Mouse (Mus musculus): ENCODE measurements at regions not wholly inside any gene's neighbourhood (a gene's known extent, or its start where the extent isn't known, plus 50 kb on each side); places are given as distances from the start of the nearest gene placed in this dataset.
"Not testable (repeated sequence)": the region's sequence is repeated elsewhere in the genome, so short reads cannot be mapped to it uniquely, and the experiment has no call there.

DNA sequence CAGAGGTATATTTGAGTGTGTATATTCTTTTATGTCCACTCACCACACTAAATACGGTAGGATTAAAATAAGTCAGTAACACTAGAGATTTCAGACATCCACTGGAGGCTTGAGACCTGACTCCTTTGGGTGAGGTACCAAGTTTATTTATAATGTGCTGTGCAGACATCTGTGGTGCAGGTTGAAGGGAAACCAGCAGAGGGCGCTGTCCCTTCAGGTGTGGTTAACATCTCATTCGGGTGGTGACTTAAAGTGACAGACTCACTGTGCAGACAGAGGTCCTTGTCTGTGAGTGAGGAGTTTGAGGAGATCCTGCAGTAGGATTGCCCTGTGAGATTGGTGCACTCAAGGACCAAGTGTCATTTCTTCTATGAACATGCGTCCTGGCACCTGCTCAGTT lies 632.5 kb downstream of the Dad1 start:
- H3K27ac ChIP-seq; H3K4me3 ChIP-seq; DNase-seq (ENCODE audit: low spot score in 2 of 2): not testable (repeated sequence)
- TF ChIP-seq CTCF (conservative IDR thresholded peaks at IDR 0.05), result peak; percentile 28

DNA sequence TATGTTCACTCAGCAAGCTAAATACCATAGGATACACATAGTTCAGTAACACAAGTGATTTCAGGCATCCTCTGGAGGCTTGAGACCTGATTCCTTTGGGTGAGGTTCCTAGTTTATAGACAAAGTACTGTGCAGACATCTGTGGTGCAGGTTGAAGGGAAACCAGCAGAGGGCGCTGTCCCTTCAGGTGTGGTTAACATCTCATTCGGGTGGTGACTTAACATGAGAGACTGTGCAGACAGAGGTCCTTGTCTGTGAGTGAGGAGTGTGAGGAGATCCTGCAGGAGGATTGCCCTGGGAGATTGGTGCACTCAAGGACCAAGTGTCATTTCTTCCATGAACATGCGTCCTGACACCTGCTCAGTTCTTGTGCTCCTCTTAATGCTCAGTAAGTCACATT lies 637.8 kb downstream of the Dad1 start:
- not testable (repeated sequence) for H3K4me3 ChIP-seq; H3K27ac ChIP-seq; DNase-seq (ENCODE audit: low spot score in 2 of 2)
- peak; percentile 23; the same call in 1 of the 2 replicates for TF ChIP-seq CTCF (conservative IDR thresholded peaks at IDR 0.05)

- TF ChIP-seq CTCF (conservative IDR thresholded peaks at IDR 0.05), result peak; percentile 60
Measured at GRCm38 (mm10) chr14:53614341-53614740, 639.6 kb downstream of the Dad1 start.

GRCm38 (mm10) chr14:53599299-53599698 lies 654.6 kb downstream of the Dad1 start:
- not testable (repeated sequence) for H3K4me3 ChIP-seq; H3K27ac ChIP-seq; DNase-seq (ENCODE audit: low spot score in 2 of 2)

More at GRCm38 (mm10) chr14:53614341-53614740, 639.6 kb downstream of the Dad1 start:
- Histone ChIP-seq H3K27ac (no peak overlapping the region), H3K4me3 (no peak overlapping the region)
- peak in 1 of 2 experiments; percentile 27 for DNase-seq (ENCODE audit: low spot score in 2 of 2)

DNA sequence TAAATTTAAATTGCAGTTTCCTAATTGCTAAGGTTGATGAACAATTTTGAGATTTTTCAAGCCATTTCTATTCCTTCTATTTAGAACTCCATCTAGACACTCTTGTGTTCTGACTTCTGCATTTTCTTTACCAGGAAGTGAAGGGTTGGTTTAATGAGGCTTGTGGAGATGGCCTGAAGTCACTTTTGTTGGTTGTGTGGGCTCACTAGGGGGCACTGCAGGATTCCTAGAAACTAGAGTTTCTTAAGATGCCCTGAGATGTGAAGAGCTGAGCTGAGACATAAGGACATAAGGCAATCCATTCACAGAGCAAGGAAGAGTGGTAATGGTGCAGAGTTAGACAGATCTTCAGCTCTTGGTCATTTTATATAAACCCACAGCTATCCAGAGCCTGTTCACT lies 656.6 kb downstream of the Dad1 start:
- not testable (repeated sequence) for DNase-seq (ENCODE audit: low spot score in 2 of 2); H3K4me3 ChIP-seq; H3K27ac ChIP-seq
- peak; percentile 19; the same call in 1 of the 2 replicates for TF ChIP-seq CTCF (conservative IDR thresholded peaks at IDR 0.05)

GRCm38 (mm10) chr14:53590601-53591000 lies 663.3 kb downstream of the Dad1 start:
- peak; percentile 45 for TF ChIP-seq CTCF (conservative IDR thresholded peaks at IDR 0.05)
- DNase-seq (ENCODE audit: low spot score in 2 of 2); H3K27ac ChIP-seq; H3K4me3 ChIP-seq: not testable (repeated sequence)

GRCm38 (mm10) chr14:53582528-53582927 lies 671.4 kb downstream of the Dad1 start:
- H3K27ac ChIP-seq; DNase-seq (ENCODE audit: low spot score in 2 of 2); H3K4me3 ChIP-seq: not testable (repeated sequence)

GRCm38 (mm10) chr14:53581734-53582133 lies 672.2 kb downstream of the Dad1 start:
- not testable (repeated sequence) for DNase-seq (ENCODE audit: low spot score in 2 of 2); H3K4me3 ChIP-seq
- peak; percentile 57 for TF ChIP-seq CTCF (conservative IDR thresholded peaks at IDR 0.05)

DNA sequence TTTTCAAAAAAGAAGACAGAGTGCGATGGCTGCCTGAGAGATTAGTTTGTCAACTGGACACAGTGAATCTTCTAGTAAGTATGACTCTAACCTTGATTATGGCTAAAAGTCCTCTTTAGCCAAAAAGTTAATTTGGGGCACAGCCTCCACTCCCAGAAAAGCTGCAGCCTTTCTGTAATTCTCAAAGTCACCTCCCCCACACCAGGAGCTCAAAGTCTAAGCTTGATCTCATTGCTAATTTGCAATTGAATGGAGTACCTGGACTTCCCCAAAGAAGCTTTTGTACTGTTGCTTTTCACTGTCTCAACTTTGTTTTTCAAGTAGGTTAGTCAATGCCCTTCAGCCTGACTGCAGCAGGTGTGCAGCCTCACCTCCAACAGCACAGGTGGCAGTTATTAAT lies 677.0 kb downstream of the Dad1 start:
- not testable (repeated sequence) for H3K4me3 ChIP-seq; H3K27ac ChIP-seq; DNase-seq (ENCODE audit: low spot score in 2 of 2)

More at GRCm38 (mm10) chr14:53581734-53582133, 672.2 kb downstream of the Dad1 start:
- H3K27ac ChIP-seq, result not testable (repeated sequence)

DNA sequence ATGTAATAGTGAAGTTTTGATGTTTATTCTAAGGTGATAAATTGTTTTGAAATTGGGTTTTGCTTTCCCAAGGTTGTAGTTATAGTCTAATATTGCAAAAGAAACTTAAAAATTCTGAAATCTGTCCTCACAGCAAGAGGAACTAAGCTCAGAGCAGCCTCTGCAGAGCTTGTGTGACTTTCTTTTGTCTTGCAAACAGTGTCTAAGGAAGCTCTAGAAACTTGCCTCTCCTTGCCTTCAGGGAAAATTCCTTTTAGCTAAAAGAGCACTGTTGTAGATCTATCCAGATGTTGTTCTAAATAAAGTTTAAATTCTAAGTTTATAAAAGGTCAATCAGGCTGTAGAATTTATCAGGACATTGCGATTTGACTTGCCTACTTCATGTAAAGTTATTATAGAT lies 681.2 kb downstream of the Dad1 start:
- not testable (repeated sequence) for H3K4me3 ChIP-seq; H3K27ac ChIP-seq; DNase-seq (ENCODE audit: low spot score in 2 of 2)

GRCm38 (mm10) chr14:53562606-53563005 lies 691.3 kb downstream of the Dad1 start:
- H3K27ac ChIP-seq, result no peak overlapping the region
- TF ChIP-seq CTCF (conservative IDR thresholded peaks at IDR 0.05), result no peak
- H3K4me3 ChIP-seq, result no peak overlapping the region
- DNase-seq (ENCODE audit: low spot score in 2 of 2), result no peak

DNA sequence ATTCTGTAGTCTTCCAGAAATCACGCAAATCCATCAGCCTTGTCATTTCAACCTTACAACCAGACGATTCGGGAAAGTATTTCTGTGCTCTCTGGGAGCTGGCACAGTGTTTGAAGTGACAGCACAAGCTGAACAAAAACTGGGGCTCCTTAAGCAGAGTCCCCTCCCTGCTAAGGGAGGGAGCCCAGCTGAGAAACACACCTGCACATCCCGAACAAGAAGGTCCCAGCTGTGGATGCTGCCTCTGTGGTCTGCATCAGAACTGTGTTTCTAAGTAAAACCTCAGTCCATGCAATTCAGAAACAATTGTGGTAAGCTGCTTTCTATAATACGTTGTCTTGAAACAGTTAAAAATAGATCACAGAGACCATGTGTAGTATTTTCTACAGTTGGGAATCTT lies 693.8 kb downstream of the Dad1 start:
- not testable (repeated sequence) for DNase-seq (ENCODE audit: low spot score in 2 of 2); H3K4me3 ChIP-seq; H3K27ac ChIP-seq

DNA sequence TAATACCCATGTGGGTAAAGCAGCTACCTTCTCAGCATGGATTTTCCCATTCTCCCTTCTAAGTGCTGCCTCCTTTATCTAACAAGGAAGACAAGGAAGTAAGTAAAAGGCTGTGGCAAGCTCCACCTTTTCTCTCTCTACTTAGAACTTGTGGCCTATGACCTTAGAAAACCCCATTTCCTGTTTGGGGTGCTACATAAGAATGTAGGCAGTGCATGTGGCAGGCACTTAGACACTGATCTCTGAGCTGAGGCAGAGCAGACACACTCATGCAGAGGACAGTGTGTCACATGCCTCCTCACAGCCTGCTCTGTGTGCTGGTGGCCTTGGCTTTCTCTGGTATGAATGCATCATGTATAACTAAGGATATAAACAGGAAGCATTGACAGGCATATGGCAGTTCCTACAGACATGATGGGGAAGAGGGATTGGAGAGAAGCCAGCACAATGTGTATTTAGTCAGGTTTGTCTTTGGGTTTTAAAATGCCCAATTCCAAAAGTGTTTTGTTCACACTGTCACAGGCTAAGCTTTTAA lies 694.5 kb downstream of the Dad1 start:
- H3K27ac ChIP-seq; DNase-seq (ENCODE audit: low spot score in 2 of 2); H3K4me3 ChIP-seq: not testable (repeated sequence)

GRCm38 (mm10) chr14:53553771-53554170 lies 700.1 kb downstream of the Dad1 start:
- no peak for TF ChIP-seq CTCF (conservative IDR thresholded peaks at IDR 0.05)
- Histone ChIP-seq H3K4me3 (no peak overlapping the region), H3K27ac (no peak overlapping the region)
- DNase-seq (ENCODE audit: low spot score in 2 of 2), result no peak

- not testable (repeated sequence) for H3K27ac ChIP-seq; DNase-seq (ENCODE audit: low spot score in 2 of 2); H3K4me3 ChIP-seq
- peak; percentile 66 for TF ChIP-seq CTCF (conservative IDR thresholded peaks at IDR 0.05)
Measured at GRCm38 (mm10) chr14:53547365-53547764, 706.5 kb downstream of the Dad1 start.
